Mouse (Mus musculus): Measurements from ENCODE around the gene Esr1.

- TF ChIP-seq TAL1 (conservative IDR thresholded peaks at IDR 0.05; ENCODE audit: low read depth, low read length) (no peak), GATA1 (IDR thresholded peaks at IDR 0.05; ENCODE audit: borderline replicate concordance, low read length) (no peak), CTCF (IDR thresholded peaks at IDR 0.05; ENCODE audit: low read depth, low read length) (peak; percentile 43; the same call in 1 of the 2 replicates), GATA2 (IDR thresholded peaks at IDR 0.05; ENCODE audit: borderline replicate concordance, low read depth, low read length) (no peak)
Measured at GRCm38 (mm10) chr10:4598244-4598842, 13.1 kb upstream of the Esr1 start.
